Mouse (Mus musculus) mammary gland, adult 2 months (tissue): ENCODE data around the gene Egfl8. TPM values are rescaled to one million over a fixed set of nuclear protein-coding genes. Genes with fewer than 3 reads are reported as not detected.

Experiments
- polyA plus RNA-seq: library from polyadenylated mRNA; depleted of rRNA; stranded (reverse); fragments of >200 nt; gene quantifications from 2 replicates; pipeline ENCODE4 v1.2.3, GENCODE M21; 2012; ENCODE audit warnings: low replicate concordance; rRNA removed

The Egfl8 gene
- 5.0 and 5.6 TPM in 2 replicates for polyA plus RNA-seq

GRCm38 (mm10) chr17:34615871-34616270 is at the start of gene Egfl8:
Egfl8 (minus strand) TSS chr17:34615971.

GRCm38 (mm10) chr17:34646906-34647787 is 31.4 kb upstream of the Egfl8 start, which contains the start of gene Atf6b:
Atf6b (plus strand) TSS chr17:34647146.

DNA sequence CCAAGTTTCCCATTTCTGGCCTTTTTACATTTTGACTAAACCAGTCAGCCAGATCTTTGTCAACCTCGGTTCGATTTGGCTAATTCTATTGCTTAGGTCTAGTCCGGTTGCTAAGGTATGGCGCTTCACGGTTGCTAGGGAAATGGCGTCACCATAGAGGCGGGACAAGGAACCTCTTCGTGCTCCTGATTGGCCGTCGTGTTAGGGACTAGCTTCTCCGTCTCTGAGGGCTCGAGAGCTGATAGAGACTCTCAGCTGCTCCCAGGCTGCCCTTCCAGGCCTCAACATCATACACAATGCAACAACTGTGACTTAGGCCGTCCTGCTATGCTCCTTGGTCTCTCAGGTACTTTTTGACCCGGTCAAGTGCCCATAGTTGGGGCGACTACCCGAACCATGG is 28.8 kb upstream of the Egfl8 start, which contains the start of gene Fkbpl:
Fkbpl (plus strand) TSS at position 157 of the 400 bp plus-strand sequence.

DNA sequence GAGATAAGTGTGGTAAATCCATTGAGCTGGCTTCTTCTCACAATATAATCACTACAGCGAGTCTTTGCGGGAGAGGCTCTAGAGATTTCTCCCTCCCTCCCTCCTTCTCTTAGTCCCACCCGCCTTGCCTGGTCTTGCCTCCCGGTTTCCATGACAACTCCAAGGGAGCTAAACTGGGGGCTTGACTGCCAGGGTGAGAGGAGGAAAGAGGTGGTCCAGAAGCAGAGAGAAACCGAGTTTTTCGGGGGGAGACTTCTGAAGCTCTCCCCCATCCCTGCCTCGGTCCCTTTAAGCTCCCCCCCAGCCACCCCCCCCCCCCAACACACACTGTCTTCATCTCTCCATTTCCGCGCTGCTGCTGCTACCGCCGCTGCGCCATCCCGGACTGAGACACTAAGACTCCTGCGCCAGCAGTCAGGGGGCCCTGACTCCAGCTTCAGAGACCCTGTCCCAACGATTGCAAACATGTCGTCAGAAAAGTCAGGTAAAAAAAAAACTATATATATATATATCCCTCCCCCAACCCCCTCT is 13.5 kb upstream of the Egfl8 start, which contains the start of gene Prrt1:
Prrt1 (plus strand) TSS at position 313 of the 531 bp plus-strand sequence.

GRCm38 (mm10) chr17:34627943-34628643 is 12.3 kb upstream of the Egfl8 start, which contains the start of gene Ppt2:
Ppt2 (minus strand) TSS chr17:34628510.

DNA sequence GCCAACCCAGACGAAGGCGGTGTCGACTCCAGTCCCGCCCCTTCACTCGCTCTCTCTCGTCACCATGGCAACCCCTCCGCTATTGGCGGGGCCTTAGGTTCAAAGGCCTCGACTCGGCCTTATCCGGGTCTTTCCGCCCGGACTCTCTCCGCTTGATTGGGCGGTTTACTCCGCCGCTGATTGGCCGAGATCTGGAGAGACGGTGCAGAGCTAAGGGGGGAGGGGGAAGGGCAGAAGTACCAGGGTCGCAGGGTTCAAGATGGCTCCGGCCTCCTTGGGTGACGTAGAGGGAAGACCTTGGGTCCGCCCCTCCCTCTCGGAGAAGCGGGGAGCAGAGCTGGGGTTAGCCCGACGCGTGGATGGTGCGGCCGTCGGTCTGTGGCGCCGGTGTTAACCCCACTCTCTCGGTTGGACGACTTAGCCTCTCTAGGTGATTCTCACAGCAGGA is 11.7 kb downstream of the Egfl8 start, which contains the start of gene Agpat1:
Agpat1 (plus strand) TSS at position 202 of the 448 bp plus-strand sequence.

GRCm38 (mm10) chr17:34603375-34604060 is 12.3 kb downstream of the Egfl8 start, which contains the start of gene Rnf5:
Rnf5 (minus strand) TSS chr17:34603690.

GRCm38 (mm10) chr17:34597566-34598095 is 18.1 kb downstream of the Egfl8 start, which contains the start of gene Ager:
Ager (plus strand) TSS chr17:34597862.

DNA sequence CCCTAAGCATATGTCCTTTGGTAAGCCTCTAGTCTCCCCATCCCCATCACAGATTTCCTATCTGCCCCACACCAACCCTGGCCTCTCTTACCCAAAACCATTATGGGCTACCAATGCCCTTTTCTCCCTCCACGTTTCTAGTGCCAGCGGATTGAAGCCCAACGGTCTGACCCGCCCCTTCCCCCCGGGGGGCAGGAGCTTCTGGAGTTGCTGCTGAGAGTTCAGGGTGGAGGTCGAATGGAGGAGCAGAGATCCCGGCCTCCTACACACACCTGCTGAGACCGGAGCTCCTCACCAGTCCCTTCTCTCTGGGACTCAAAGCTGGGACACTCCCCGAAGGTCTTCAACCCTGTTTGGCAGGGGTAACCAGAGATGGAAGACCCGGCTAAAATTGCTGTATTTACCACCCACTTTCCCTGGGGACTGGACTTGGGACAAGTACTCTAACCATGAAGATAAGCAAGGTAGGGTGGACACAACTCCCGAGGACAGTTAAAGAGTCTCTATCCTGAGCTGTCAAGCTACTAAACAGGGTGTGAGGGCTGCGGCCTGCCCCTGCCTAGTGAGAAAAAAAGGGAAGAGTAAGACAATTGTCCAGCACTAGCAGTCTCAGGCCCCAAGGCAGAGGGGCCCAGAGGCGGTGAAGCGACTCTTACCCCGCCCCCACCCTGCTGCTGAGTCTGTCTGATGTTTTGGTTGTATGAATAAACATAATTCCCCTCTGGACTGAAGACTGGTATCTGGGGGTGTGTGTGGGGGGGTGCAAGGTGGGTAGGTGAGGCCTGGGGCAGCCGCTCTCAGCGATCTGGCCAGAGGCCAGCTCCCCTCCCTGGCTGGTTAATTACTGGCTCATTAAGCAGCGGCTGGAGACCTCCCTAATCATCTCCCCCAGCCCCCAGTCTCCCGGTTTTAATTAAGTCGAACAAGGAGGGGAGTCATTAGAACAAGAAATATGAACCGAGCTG is 24.5 kb downstream of the Egfl8 start, which contains the start of gene Pbx2:
Pbx2 (plus strand) TSS at position 238 of the 965 bp plus-strand sequence.

DNA sequence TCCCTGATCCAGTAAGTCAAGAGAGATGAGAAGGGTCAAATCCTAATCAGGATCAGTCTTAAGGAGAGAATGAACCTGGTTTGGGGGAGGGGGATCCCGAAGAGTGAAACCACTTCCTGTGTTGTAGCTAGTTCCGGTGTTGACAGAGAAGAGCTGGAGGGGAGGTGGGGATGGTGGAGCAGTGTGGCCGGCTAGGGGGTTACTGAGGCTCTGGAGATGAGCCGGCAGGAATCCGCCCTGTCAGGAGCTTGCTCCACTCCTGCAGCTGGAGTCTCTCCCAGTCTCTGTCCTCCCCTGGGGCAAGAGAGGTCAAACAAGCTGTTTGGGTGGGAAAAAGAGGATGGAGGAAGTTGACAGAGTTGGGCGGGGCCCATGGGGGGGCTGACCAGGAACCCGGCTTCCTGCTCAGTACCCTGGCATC is 26.1 kb downstream of the Egfl8 start, which contains the start of gene Gpsm3:
Gpsm3 (plus strand) TSS at position 126 of the 421 bp plus-strand sequence.

GRCm38 (mm10) chr17:34564003-34564421 is 51.8 kb downstream of the Egfl8 start, which contains the start of gene Notch4:
Notch4 (plus strand) TSS chr17:34564268.

Other genes starting within 250 kb of the Egfl8 start
- gene Btnl1, start 238.8 kb downstream of the Egfl8 start, polyA plus RNA-seq, result 0.20 TPM in 2 replicates
- 0.99 and 1.6 TPM in 2 replicates for gene BC051142, start 217.2 kb downstream of the Egfl8 start, polyA plus RNA-seq
- not detected in 2 replicates for gene Btnl4, start 138.7 kb downstream of the Egfl8 start, polyA plus RNA-seq
- gene Btnl6, start 98.6 kb downstream of the Egfl8 start, polyA plus RNA-seq, result not detected in 2 replicates
- gene Notch4, start 51.7 kb downstream of the Egfl8 start, polyA plus RNA-seq, result 24.6 and 49.4 TPM in 2 replicates
- gene Gpsm3, start 26.2 kb downstream of the Egfl8 start, polyA plus RNA-seq, result 36.4 and 82.7 TPM in 2 replicates
- gene Pbx2, start 24.7 kb downstream of the Egfl8 start, polyA plus RNA-seq, result 51.4 and 73.4 TPM in 2 replicates
- gene Ager, start 18.1 kb downstream of the Egfl8 start, polyA plus RNA-seq, result 3.5 and 7.0 TPM in 2 replicates
- 70.5 and 113 TPM in 2 replicates for gene Rnf5, start 12.3 kb downstream of the Egfl8 start, polyA plus RNA-seq
- 298 and 323 TPM in 2 replicates for gene Agpat1, start 11.7 kb downstream of the Egfl8 start, polyA plus RNA-seq
- gene Ppt2, start 12.5 kb upstream of the Egfl8 start, polyA plus RNA-seq, result 45.7 and 50.6 TPM in 2 replicates
- 16.4 and 33.2 TPM in 2 replicates for gene Prrt1, start 13.6 kb upstream of the Egfl8 start, polyA plus RNA-seq
- 4.5 and 7.3 TPM in 2 replicates for gene Fkbpl, start 28.8 kb upstream of the Egfl8 start, polyA plus RNA-seq
- 70.2 and 126 TPM in 2 replicates for gene Atf6b, start 31.2 kb upstream of the Egfl8 start, polyA plus RNA-seq
- 74.4 and 107 TPM in 2 replicates for gene Tnxb, start 54.6 kb upstream of the Egfl8 start, polyA plus RNA-seq
- gene C4b, start 127.9 kb upstream of the Egfl8 start, polyA plus RNA-seq, result 184 and 192 TPM in 2 replicates
- gene Cyp21a1, start 188.6 kb upstream of the Egfl8 start, polyA plus RNA-seq, result 0.11 and 0.60 TPM in 2 replicates
- gene Stk19, start 221.0 kb upstream of the Egfl8 start, polyA plus RNA-seq, result 48.6 and 50.3 TPM in 2 replicates
- 72.8 and 80.9 TPM in 2 replicates for gene Dxo, start 221.0 kb upstream of the Egfl8 start, polyA plus RNA-seq
- gene Skiv2l, start 234.2 kb upstream of the Egfl8 start, polyA plus RNA-seq, result 77.4 and 105 TPM in 2 replicates
- 18.7 and 20.6 TPM in 2 replicates for gene Nelfe, start 234.4 kb upstream of the Egfl8 start, polyA plus RNA-seq
- 70.0 and 71.7 TPM in 2 replicates for gene Cfb, start 246.5 kb upstream of the Egfl8 start, polyA plus RNA-seq